Mouse (Mus musculus) adrenal gland, postnatal 36 days (tissue): ENCODE results near the gene Sorcs2. TPM values are rescaled to one million over a fixed set of nuclear protein-coding genes. Genes with fewer than 3 reads are reported as not detected.
"Not testable (repeated sequence)": the region's sequence is repeated elsewhere in the genome, so short reads cannot be mapped to it uniquely, and the experiment has no call there.

Experiments used
- DNase-seq, 2 experiments: peaks; one replicate each; pipeline ENCODE4 v3.0.0; 2021; ENCODE audit warnings: mixed read lengths in 1 of 2
- total RNA-seq, 2 experiments: library from RNA; stranded (reverse); gene quantifications; 2 replicates each; pipeline ENCODE4 v1.2.3; 2021

Gene Sorcs2
- total RNA-seq, 2 experiments from 2014 or later, result 13.9 to 24.5 TPM

DNA sequence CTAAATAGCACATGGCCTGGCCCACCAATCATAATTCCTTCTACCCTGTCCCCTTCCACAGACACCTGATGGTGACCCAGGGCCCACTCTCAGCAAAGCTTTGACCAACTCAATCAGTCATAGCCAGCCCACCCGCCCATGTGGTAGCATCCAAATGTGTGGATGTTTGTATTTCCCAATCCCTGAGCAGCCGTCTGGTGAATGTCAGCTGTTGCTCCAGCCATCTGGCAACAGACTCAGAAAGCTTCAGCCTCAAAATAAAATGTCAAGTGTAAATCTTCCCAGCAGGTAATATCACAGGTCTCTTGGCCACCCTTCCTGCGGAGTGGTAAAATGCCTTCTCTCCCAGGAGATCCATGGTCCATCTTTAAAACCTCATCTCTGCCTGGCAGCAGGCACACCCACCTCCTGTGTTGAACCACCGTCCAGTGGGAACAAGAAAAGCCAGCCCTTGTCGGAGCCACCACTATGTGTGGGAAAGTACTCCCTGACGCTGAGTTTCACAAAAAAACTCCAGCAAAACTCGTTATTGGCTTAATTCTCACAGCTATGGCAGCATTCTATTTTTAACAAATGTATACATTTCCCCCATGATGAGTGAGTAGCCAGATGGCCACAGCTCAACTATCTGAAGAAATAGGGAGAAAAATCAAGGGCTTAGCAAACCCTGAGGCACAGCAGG is 93.5 kb downstream of the Sorcs2 start:
- DNase-seq, result no peak

DNA sequence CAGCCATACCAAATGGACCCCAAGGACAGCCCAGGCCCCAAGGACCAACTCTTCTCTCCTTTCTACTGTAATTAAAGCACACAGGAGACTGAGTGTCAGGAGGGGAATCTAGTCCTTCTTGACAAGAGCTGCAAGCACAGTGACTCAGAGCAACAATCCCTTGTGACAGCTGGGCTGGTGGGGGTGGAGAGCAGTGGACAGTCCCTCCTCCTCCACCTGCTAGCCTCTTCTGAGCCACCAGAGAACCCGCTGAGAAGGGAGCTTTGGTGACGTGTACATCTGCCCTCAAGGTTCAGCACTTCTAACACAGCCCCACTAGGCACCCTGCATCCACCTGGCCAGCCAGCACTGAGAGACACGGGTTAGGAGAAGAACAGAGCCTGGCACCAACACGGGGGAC is 96.8 kb downstream of the Sorcs2 start:
- no peak for DNase-seq

DNA sequence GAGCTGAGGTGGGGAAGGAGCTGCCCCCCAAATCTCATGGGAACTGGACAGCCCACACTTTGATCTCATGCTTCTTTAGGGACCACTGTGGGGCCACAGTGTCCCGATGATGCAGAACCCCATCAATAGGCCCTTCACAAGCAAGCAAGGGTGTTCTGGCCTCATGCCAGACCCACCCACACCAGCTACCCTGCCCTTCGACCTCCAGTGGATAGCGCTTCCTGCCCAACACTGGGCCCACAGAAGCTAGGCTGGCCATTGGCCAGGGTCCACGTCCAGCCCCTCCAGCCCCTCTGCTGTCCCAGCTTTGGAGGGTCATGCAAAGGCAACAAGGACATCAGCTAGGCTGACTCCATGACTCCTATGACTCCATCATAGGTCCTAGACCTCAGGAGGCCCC is 99.9 kb downstream of the Sorcs2 start:
- no peak for DNase-seq

DNA sequence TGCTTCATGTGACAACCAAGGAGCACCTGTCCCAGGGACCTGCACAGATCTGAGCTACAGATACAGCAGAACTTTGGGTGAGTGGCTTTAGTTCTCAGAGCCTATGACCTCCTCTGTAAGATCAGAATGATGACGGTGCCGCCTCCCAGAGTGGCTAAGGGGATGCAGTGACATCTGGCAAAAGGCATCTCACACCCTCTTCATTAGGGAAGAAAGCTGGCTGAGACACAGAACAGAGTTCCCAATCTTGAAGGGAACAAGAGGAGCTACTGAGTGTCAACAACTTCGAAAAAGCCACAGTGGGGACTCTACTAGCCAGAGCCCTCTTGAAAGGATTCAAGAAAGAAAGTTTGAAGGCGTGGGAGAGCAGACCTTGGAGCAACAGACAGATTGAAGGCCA is 100.7 kb downstream of the Sorcs2 start:
- DNase-seq, result no peak

DNA sequence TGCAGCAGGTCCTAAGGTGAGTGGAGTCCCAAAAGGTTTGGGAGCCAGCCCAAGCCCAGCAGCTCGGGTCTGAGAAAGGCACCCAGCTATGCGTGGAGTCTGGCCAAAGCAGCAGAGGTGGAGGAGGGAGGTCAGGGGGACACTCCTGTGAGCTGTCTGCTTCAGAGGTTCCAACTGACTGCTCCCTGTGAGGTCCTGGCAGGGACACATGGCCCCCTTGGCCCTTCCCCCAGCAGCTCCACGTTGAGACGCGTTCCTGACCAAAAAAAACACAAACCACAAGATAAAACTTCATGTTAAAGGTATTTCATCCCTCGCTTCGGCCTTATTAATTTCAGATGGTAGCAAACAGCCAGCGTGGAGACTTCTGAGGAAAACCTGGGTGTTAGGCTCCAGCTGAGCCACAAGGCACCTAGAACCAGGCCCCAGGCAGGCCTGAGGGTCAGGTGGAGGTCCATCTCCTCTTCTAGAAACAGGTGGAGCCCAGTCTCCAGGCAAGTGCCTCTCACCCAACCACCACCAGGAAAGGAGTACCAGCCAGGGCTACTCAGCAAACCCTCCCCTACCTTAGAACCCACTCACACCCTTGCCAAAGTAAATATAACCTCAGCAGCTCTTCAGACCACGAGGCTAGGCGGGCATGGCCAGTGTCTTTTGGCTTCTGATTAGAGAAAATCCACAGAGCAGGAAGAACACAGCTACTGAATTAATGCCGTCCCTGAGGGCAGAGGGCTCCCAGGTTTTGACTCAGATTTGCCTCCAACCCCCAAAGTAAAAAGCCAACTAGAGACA is 104.6 kb downstream of the Sorcs2 start:
- DNase-seq, result no peak

DNA sequence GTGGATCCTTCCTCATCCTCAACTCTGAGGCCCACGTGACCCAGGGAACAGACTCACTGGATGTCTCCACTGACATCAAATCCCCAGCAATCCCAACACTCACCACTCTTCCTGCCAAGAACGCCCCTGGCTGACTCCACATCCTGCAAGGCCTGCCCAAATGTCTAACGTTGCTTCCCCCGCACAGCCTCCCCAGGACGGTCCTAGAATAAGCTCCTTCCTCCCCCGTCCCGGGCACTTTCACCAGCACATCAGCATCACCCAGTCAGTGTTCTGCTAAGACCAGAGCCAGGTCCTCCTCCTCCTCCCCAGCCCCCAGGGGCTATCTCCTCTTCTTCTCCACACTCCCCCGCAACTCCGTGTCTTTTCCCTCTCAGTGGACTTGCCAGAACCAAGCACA is 105.6 kb downstream of the Sorcs2 start:
- DNase-seq, result no peak

DNA sequence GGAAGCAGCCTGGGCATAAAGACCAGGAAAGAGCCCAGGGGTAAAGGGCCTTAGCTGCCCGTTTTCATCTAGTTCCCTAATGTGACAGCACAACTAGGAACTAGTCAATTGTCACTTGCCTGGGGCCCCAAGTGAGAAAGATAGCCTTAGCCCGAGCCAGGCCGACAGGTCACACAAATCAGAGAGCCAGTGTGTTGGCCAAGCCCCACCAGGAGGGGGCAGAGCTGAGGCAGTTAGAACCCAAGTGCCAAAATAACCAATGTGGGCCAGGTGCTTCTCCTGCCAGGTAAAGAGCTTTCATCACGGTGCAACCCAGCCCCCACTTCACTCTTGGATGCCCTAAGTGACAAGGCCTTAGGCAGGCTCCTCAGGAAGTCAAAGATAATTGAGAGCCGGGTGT is 106.7 kb downstream of the Sorcs2 start:
- DNase-seq, result peak; percentile 52 to 69

DNA sequence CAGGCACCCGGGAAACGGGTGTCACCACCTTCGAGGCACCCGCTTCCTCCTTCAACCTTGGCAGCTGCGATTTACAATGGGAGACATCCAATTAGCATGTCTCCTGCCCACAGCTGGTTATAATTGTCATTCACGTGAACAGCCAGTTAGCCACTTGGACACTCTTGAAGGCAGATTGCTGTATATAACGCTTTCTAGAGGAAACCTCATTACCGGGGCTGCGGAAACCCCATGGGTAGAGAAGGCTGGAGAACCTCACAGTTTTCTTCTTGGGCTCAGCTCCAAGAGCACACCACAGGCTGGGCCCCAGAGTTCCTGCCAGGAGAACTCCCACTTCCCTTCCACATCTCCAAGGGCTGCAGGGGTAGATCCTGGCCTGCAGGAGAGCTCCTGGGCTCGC is 112.5 kb downstream of the Sorcs2 start:
- no peak for DNase-seq

DNA sequence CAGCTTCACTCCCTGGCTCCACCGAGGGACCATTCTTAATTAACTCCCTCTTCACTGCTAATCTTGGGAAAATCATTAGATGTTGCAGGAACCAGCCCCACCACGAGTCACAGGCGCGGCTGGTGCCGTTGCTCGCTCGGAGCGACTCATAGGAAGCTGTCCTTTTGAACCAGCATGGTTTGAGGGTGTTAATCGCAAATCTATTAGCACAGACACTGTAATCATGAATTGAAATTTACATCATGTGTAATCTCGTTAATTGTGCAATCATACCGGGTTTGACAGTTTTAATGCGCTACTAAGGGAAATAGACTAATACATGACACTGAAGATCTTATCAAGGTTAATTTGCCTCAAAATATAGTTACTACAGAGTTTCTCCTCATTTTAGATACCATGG is 118.0 kb downstream of the Sorcs2 start:
- no peak for DNase-seq

DNA sequence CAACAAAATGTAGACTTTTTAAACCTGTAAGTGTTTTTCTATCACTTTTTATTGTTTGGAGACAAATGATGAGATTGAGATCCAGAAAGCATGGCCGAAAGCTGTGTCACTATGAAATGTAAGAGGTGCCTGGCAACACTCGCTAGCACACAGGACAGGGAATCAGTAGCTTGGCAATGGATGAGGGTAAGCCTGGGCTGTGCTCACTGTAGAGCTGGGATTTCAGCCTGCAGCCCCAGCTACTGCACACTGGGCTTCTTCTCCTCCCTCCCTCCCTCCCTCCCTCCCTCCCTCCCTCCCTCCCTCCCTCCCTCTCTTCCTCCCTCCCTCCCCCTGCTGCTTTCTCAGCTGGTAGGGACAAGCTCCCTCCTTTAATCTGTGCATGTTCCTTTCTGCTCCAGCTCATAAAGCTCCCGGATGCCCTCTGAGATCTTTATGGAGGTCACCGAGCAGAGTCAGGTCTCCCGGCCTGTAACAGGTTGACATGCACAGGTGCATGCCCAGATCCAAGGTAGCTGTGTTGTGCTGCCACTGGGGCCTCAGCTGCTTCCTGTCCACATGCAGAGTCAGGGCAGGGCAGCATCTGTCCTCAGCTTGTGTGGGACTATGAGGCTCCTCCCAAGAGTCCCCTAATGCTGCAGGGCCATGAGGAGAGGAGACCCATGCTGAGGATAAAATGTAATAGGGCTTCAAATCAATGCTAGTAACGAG is 123.1 kb downstream of the Sorcs2 start:
- DNase-seq, result no peak

DNA sequence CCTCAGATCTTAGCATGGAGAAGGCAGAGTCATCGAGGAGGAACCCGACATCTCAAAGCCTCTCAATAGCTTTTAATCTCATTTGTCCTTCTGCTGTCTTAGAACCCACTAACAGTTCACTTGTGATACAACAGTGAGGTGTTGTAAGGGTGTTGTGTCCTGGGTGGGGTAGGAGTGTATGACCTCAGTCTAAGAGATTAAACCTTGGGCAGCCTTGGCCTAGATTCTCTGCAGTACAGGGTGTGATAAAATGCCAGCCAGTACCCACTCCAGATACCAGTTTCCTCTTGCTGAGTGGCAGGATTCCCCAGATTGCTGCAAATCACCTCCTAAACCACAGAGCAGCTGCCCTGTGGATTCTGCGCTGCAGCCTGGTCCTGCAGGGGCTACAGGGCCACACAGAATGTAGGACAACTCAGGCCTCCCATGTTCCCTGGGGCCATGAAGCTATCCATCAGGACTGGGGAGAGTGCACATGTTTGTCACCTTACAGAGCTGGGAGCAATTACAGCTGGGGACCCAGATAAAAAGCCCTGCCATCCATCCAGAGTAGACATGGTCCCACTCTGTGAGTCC is 130.7 kb downstream of the Sorcs2 start:
- peak; percentile 17 to 32 for DNase-seq

DNA sequence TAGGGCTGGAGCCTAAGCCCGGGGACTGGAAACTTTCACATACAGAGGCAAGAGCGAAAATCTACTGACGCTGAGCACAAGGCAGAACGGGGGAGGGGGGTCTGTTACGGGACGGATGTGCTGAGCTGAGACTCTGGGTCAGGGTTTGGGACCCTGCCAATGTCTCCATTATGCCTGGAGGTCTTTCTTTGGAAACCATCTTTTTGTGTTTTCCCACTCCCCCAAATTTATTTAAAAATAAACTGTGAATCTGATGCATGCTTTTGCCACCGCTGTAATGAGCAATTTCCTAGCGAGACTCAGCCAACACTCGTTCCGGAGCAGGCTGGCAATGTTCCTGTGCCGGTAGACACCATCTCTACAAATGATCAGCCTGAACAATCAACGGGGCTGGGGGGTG is 137.1 kb downstream of the Sorcs2 start:
- no peak for DNase-seq

DNA sequence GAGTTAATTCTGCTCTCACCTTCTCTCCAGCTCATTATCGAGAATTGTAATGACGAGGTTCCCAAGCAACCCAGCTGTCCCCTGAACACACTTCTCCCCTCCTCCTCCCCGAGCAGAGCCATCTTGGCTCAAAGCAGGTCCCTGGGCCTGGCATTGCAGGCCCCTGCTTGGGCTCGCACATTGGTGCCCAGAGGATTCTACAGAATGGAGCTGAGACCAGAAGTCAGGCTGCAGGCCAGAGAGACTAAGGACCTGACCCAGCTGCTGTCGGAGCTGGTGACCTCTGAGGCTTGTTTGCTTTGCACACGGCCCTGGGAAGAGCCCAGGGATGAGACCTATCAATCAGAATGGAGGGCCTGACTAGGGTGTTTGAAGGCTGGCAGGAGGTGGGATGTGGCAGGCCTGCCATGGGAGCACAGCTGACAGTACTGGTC is 138.2 kb downstream of the Sorcs2 start:
- no peak for DNase-seq

DNA sequence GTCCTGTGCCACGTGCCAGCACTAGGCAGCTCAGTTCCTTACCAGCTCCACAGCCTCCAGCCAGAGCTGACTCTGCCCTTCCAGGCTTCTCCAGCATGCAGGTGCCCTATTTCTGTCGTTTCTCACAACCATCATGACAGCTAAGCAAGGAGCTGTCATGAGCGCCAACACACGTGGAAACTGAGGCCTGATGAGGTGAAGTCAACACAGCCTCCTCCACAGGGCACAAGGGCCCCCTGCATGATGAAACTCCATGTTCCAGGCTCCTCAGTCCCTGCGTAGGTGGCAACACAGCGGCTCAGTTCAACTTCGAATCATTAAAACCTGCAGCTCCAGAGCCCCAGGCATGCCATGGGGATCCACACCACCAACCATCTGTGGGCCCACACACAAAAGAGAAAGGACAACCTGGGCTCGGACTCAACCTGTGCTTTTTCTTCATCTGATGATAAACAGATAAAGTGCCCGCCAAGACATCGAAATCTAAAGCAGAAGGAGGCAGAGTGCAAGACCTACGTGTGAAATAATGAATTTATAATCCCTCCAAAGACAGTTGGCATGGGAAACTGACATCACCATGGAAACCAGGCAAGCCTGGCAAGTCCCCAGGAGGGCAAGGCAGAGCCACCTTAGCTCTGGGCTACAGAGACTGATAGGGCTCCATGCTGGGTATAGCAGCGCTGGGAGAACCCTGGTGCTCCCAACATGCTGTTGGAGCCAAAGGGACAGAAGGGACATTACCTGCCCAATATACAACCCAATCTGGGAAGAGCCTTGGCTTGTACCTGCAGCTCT is 139.4 kb downstream of the Sorcs2 start:
- no peak for DNase-seq

DNA sequence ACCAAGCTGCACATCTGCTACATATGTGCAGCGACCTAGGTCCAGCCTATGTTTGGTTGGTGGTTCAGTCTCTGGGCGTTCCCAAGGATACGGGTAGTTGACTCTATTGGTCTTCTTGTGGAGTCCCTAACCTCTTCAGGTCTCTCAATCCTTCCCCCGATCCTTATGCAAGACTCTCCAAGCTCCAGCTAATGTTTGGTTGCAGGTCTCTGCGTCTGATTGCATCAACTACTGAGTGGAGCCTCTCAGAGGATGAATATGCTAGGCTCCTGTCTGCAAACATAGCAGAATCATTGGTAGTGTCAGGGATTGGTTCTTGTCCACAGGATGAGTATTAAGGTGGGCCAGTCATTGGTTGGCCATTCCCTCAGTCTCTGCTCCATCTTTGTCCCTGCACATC is 140.9 kb downstream of the Sorcs2 start:
- no peak for DNase-seq

DNA sequence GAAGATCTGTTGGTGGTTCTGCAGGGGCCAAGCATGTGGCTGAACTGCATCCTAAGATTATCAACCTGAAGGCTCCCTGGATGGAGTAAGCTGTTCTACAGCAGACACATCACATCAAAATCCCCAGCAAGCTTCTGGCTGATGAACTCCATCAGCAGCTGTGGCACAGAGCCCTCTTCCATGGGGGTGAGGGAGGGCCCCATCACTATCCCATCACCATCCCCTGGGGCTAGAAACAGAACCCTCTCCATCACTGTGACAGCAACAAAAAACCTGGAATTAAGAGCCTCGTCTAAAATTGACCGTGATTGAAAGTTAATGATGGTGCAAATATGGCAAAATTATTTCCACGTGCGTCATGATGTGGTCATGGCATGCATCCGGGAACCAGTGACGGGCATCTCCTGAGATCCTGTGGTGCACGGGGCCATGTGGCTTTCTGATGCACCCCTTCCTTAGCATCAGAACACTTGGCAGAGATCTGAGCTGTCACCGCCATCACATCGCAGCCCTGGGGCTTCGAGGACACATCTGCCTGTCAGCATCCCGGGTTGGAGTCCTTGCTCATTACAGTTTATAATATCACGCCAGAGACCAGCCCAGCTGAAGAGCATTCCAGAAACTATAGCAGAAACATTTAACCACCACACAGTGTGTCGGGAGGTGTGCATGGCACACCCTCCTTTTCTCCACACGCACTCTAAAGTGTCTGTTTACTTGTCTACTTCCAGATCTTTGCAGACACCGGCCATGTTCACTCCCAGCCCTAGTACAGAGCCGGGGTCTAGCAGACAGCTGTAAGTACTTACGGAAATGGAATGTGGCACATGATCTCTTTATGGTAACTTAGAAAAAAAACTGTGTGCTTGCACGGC is 143.1 kb downstream of the Sorcs2 start:
- DNase-seq, result no peak

DNA sequence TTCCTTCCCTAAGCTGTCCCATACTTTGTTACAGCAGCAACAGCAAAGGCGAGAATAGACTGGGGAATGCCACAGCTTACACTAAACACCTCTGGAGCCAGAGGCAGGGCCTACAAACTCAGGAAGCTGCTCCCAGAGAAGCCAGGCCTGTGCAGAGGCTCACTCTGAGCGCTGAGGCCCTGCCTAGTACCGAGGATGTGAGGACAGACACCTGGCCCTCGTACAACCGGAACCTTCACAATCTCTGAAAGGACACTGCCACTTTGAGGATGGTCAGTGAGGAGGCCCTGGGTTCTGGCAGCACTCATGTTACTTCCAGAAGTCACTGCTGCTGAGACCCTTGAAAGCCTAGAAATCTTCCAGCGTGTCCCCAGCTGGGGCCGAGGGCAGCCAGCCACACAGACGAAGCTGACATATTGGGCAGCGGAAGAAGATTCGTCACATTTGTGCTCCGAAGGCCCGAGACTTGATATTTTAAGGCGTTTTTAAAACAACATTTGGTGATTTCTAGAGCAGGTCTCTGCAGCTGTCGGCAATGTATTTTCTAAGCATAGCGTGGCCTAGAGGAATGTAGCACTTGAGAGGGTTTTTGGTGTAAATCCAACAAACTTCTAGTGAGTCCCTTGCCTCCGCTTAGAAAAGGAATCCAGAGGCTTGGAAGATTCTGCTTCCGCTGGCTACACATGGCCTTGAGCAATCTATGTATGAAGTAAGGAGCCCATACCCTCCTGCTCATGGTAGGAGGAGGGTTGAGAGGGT is 145.0 kb downstream of the Sorcs2 start:
- no peak for DNase-seq

DNA sequence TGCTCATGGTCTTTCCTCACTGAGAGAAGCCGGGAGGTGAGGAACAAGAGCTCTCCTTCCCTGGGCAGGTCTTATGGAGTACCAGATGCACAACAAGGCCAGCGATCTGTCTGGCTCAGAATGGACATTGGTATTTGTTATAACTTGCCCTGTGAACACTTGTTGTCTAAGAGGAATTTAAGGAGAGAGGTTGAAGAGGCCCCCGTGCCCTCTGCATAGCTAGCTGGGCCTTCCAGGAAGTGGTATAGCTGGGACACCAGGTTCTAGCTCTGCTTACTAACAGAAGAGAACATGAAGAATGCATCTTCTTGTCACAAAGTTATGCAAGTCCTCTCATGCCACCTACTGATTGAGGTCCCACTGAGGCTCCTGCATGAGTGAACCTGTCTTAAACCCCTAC is 149.9 kb downstream of the Sorcs2 start:
- DNase-seq, result no peak

DNA sequence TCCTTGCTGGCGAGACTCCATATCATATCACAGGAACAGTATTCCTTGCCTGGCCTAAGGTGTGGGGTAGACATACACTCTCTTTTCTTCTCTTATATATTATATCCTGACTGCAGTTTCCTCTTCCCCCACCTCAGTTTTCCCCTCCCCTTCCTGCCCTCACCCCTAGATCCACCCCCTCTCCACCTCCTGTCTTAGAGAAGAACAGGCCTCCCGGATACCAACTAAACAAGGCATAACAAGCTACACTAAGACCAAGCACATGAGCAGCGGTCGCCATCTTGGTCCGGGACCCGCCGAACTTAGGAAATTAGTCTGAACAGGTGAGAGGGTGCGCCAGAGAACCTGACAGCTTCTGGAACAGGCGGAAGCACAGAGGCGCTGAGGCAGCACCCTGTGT is 160.4 kb downstream of the Sorcs2 start:
- not testable (repeated sequence) for DNase-seq

DNA sequence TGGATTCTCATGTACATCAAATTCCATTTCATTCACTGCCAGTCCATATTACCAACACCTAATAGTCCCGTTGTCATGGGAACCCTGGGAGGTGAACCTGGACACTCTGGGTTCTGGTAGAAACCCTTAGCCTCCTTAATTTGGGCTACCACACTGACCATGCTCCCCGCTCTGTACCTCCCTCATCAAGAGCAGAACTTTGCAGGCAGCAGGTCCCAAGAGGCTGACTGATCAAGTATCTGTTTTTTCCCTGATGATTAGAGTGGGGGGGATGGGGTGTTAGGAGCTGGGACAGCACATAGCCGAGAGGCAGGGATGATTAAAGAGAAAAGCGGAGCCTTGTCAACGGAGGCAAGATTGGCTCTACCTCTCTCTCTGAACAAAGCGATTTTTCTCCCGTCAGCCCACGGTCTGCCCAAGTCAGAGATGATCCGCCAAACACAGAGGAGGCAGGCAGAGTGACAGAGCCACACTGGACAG is 167.6 kb downstream of the Sorcs2 start:
- DNase-seq, result no peak
